Mouse (Mus musculus) bone marrow macrophage, adult 2 months (primary cell): Measurements from ENCODE around the gene Prkce.

Experiments
- CTCF ChIP-seq: IDR thresholded peaks from 2 replicates; pipeline ENCODE4 v1.5.1; 2012; ENCODE audit warnings: low read depth, mild to moderate bottlenecking, low read length, moderate library complexity
- POLR2A ChIP-seq: IDR thresholded peaks from 2 replicates; pipeline ENCODE4 v1.6.1; 2012; ENCODE audit warnings: mild to moderate bottlenecking, low read depth, low read length, borderline replicate concordance

GRCm38 (mm10) chr17:86533549-86533851 is 365.9 kb downstream of the Prkce start:
- TF ChIP-seq POLR2A (no peak), CTCF (no peak)
